Mouse (Mus musculus) bone marrow macrophage, adult 2 months (primary cell): ENCODE data around the gene St6galnac5. TPM values are rescaled to one million over a fixed set of nuclear protein-coding genes. Genes with fewer than 3 reads are reported as not detected.

Experiments
- H3K27ac ChIP-seq: 2 replicates; pipeline ENCODE4 v1.5.1; 2012; ENCODE audit warnings: low read depth, low read length; ENCODE audit not compliant: insufficient read depth
- H3K4me1 ChIP-seq: 2 replicates; pipeline ENCODE4 v1.6.1; 2012; ENCODE audit warnings: low read length; ENCODE audit not compliant: control insufficient read depth, insufficient read depth
- H3K4me3 ChIP-seq: 2 replicates; pipeline ENCODE4 v1.5.1; 2012; ENCODE audit warnings: mild to moderate bottlenecking, low read length, moderate library complexity; ENCODE audit not compliant: insufficient read depth
- CTCF ChIP-seq: IDR thresholded peaks from 2 replicates; pipeline ENCODE4 v1.5.1; 2012; ENCODE audit warnings: low read depth, mild to moderate bottlenecking, low read length, moderate library complexity
- POLR2A ChIP-seq: IDR thresholded peaks from 2 replicates; pipeline ENCODE4 v1.6.1; 2012; ENCODE audit warnings: mild to moderate bottlenecking, low read depth, low read length, borderline replicate concordance
- polyA plus RNA-seq: library from polyadenylated mRNA; stranded (reverse); fragments of >200 nt; gene quantifications from 2 replicates; pipeline ENCODE4 v1.2.4, GENCODE M21; 2012; ENCODE audit not compliant: missing spikeins, insufficient read depth, insufficient read length

St6galnac5 gene
- polyA plus RNA-seq, 1 experiment, result not detected

DNA sequence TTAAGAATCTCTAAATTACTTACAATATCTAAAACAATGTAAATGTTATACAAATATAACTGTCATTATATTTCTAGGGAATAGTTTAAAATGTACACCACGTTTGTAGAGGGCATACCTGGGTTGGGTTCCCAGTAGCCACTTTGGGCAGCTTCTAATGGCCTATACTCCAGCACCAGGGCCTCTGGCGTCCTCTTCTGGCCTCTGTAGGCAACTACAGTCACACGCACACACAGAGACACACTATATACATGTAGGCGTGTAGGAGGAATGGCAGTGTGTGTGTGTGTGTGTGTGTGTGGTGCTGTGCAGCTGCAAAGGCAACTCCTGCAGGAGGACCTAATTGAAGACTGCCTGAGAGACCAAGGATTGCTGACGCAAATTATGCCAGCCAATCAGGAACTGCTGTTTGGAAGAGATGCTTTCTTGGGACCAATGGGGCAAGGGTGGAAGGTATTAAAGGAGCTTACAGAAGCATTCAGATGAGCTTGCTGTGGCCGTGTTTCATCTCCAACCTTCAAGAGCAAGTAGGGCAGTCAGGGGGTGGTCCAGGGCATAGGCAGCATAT lies 106.2 kb downstream of the St6galnac5 start:
- Histone ChIP-seq H3K4me3 (no peak overlapping the region), H3K27ac (no peak overlapping the region), H3K4me1 (no peaks in the 10 kb centered on the region)
- TF ChIP-seq CTCF (no peak), POLR2A (no peak)

DNA sequence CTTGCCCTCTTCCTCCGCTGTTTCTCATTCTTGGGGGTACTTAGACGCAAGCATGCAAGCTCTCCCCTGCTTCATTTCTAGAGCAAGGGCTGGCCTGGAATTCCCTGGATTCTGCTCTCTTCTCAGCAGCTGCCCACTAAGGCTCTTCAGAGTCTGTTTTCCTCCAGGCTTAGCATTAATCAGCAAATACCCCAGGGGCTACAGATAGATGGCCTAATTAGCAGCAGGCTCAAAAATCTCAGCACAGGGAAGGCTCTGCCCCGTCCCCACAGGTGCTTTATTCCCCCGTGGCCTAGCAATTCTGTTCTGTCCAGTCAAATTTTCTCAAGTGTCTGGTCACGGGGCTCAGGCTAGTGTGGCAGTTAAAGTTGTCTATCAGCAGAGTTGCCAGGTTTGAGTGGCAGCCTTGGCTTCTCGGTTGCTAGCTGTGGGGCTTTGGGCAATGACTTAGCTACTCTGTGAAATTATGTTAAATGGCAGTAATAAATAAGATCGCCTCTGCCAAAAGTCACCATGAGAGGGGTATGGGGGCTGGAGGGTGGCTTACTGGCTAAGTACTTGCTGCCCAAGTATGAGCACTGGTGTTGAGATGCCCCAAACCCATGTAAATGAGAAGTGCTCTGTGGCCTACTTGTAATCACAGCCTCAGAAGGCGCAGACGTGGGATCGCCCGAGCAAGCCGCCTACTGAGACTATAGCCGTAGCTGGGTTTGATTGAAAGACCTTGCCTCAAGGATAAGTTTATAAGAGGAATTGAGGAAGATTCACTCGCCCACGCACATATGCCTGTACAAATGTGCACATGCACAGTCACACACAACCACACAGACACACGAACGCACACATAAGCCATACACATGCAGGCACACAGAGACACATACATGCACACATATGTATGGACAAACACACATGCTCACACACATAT lies 107.4 kb downstream of the St6galnac5 start:
- TF ChIP-seq POLR2A (no peak), CTCF (no peak)
- H3K4me1 ChIP-seq, result no peaks in the 10 kb centered on the region
- no peak overlapping the region for H3K4me3 ChIP-seq
- no peak overlapping the region for H3K27ac ChIP-seq

- Histone ChIP-seq H3K27ac (no peak overlapping the region), H3K4me1 (no peaks in the 10 kb centered on the region), H3K4me3 (no peak overlapping the region)
- TF ChIP-seq CTCF (no peak), POLR2A (no peak)
Observed at GRCm38 (mm10) chr3:152872596-152872995, 109.5 kb downstream of the St6galnac5 start.

GRCm38 (mm10) chr3:152872054-152872453 lies 110.0 kb downstream of the St6galnac5 start:
- no peak for TF ChIP-seq CTCF
- no peak for TF ChIP-seq POLR2A
- Histone ChIP-seq H3K27ac (no peak overlapping the region), H3K4me3 (no peak overlapping the region), H3K4me1 (no peaks in the 10 kb centered on the region)

GRCm38 (mm10) chr3:152867654-152868525 lies 114.2 kb downstream of the St6galnac5 start:
- Histone ChIP-seq H3K27ac (no peak overlapping the region), H3K4me3 (no peak overlapping the region)
- TF ChIP-seq POLR2A (no peak), CTCF (no peak)

GRCm38 (mm10) chr3:152866035-152866965 lies 115.7 kb downstream of the St6galnac5 start:
- H3K4me1 ChIP-seq, result no peaks in the 10 kb centered on the region
- H3K4me3 ChIP-seq, result no peak overlapping the region
- no peak overlapping the region for H3K27ac ChIP-seq
- TF ChIP-seq CTCF (no peak), POLR2A (no peak)

More at GRCm38 (mm10) chr3:152867654-152868525, 114.2 kb downstream of the St6galnac5 start:
- H3K4me1 ChIP-seq, result no peaks in the 10 kb centered on the region

DNA sequence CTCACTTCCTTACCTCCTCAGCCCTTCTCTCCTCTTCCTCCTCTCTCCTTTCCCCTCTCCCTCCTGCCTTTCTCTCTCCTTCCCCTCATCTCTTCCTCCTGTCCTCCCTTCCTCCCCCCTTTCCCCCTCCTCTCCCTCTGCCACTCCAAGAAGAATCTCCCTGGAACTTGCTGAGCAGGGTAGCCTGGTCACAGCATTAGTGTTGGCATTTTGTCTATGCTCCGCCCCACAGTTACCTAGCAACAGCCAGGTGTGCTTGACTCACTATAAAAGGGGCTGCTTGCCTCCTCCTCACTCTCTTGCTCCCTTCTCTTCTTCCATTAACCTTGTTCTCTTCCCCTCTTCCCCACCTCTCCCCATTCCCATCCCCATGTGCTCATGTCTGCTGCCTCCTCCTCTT lies 120.1 kb downstream of the St6galnac5 start:
- H3K4me1 ChIP-seq, result no peaks in the 10 kb centered on the region
- TF ChIP-seq POLR2A (no peak), CTCF (no peak)
- H3K27ac ChIP-seq, result no peak overlapping the region
- no peak overlapping the region for H3K4me3 ChIP-seq

DNA sequence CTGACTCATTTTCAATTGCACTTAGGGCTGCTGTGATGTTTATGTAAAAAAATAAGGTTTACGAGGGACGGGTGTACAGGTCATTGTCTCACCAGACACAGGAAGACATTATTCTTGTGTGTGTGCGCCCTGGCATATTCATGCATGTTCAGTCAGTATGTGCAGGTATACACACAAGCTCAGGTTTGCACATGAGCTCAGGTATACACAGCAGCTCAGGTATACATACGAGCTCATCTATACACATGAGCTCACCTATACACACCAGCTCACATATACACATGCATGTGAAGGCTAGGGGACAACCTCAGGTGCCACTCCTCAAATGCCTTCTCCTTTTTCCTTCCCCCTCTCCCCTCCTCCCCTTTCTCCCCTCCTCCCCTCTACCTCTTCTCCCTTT lies 120.6 kb downstream of the St6galnac5 start:
- Histone ChIP-seq H3K27ac (no peak overlapping the region), H3K4me3 (no peak overlapping the region), H3K4me1 (no peaks in the 10 kb centered on the region)
- TF ChIP-seq CTCF, result no peak
- no peak for TF ChIP-seq POLR2A

GRCm38 (mm10) chr3:152856095-152856494 lies 126.0 kb downstream of the St6galnac5 start:
- no peak for TF ChIP-seq CTCF
- no peak for TF ChIP-seq POLR2A
- Histone ChIP-seq H3K27ac (no peak overlapping the region), H3K4me3 (no peak overlapping the region), H3K4me1 (no peaks in the 10 kb centered on the region)
